Mouse (Mus musculus): Measurements from ENCODE around the gene Def6. TPM values are rescaled to one million over a fixed set of nuclear protein-coding genes. Genes with fewer than 3 reads are reported as not detected.
A peak's percentile ranks its signal among the peaks of the same experiment; 100 is the strongest.

Gene Def6
- 110 and 121 TPM in 2 replicates for total RNA-seq (2012; rRNA removed)
- polyA plus RNA-seq (2012; ENCODE audit: insufficient read depth in 1 of 2, insufficient read length in 2 of 2, low read depth in 1 of 2, low replicate concordance in 2 of 2, missing spikeins in 1 of 2), result 100 to 1,000 TPM in 1 of 2 experiments, not detected in 1; 154 TPM

DNA sequence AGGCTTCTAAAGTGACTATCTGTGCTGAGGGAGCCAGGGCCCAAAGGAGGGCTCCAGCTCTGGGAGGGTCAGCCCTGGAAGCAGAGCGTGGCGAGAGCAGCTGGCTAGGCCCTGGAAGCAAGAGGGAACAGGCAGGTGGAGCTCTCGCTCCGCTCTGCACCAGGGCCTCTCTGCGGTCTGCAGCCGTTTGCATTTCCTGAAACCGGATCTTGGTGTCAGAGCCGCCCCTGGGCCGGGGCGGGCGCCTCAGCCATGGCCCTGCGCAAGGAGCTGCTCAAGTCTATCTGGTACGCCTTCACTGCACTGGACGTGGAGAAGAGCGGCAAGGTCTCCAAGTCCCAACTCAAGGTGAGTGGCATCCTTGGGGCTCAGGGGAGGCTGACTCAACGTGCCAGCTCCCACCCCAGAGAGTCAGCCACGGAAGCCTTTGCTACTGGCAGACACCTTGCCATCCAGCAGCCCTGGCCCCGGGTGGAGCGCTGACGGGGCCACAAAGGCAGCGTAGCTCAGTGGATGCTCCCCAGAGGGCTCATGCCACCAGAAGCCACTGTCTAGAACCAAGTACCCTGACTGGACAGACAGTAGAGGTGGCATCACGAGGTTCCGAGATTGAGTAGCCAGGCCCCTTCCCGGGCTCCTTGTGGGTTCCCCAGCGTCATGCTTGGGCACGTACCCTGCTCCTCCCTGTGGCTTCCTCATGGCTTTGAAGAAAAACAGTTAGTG lies at the start of gene Def6:
TSS of gene Def6 (plus strand) at position 188 of the 723 bp plus-strand sequence.
- Histone ChIP-seq H3K27ac (ENCODE audit: control insufficient read depth, low read depth, low read length) (peak within 1 kb of the TSS; percentile 96), H3K36me3 (ENCODE audit: control insufficient read depth in 1 of 2, insufficient read depth in 2 of 2, low read length in 2 of 2) (peaks cover 0 to 21% of the 10 kb centered on the region in 2 experiments; a peak in 2 of 4 replicates), H3K4me3 (ENCODE audit: control insufficient read depth in 1 of 2, insufficient read depth in 1 of 2, low read depth in 2 of 2, low read length in 2 of 2) (peak within 1 kb of the TSS; percentile 78 to 79), H3K27me3 (ENCODE audit: control insufficient read depth in 1 of 2, insufficient read depth in 2 of 2, low read length in 2 of 2) (no peaks in the 10 kb centered on the region), H3K79me2 (ENCODE audit: control insufficient read depth, insufficient read depth, low read length, poor library complexity) (peaks cover 37% of the 10 kb centered on the region), H3K9ac (ENCODE audit: control insufficient read depth, low read depth, low read length, poor library complexity, severe bottlenecking) (peak within 1 kb of the TSS; percentile 85), H3K9me3 (replicated peaks; ENCODE audit: insufficient read depth, low read length) (no peaks in the 10 kb centered on the region), H3K4me1 (ENCODE audit: control insufficient read depth in 1 of 2, insufficient read depth in 2 of 2, low read length in 2 of 2) (peaks cover 9 to 31% of the 10 kb centered on the region in 2 experiments)
- TF ChIP-seq ZC3H11A (IDR thresholded peaks at IDR 0.05; ENCODE audit: low read depth, low read length), result peak; percentile 49
- TF ChIP-seq POLR2AphosphoS5 (IDR thresholded peaks at IDR 0.05; ENCODE audit: borderline replicate concordance, low read depth, low read length), result 0 out of 2 replicates have a peak, but pooled peaks have one; percentile 72
- peak; percentile 88 for TF ChIP-seq ELF1 (IDR thresholded peaks at IDR 0.05; ENCODE audit: low read depth, low read length)
- TF ChIP-seq NELFE (IDR thresholded peaks at IDR 0.05; ENCODE audit: low read depth, low read length), result peak; percentile 92
- TF ChIP-seq E2F4 (IDR thresholded peaks at IDR 0.05; ENCODE audit: borderline replicate concordance, low read depth, low read length), result no peak
- 0 out of 2 replicates have a peak, but pooled peaks have one; percentile 11 for TF ChIP-seq ZNF384 (IDR thresholded peaks at IDR 0.05; ENCODE audit: low read depth, low read length)
- peak; percentile 81 for TF ChIP-seq ZMIZ1 (IDR thresholded peaks at IDR 0.05; ENCODE audit: low read depth, low read length)
- TF ChIP-seq POLR2A (IDR thresholded peaks at IDR 0.05; ENCODE audit: control insufficient read depth in 1 of 2, insufficient read depth in 1 of 2, low read depth in 1 of 2, low read length in 2 of 2, poor library complexity in 1 of 2), result peak; percentile 92 to 95
- no peak for TF ChIP-seq MAFK (IDR thresholded peaks at IDR 0.05; ENCODE audit: borderline replicate concordance, low read depth, low read length)
- TF ChIP-seq CHD2 (IDR thresholded peaks at IDR 0.05; ENCODE audit: low read length), result no peak
- TF ChIP-seq MYB (IDR thresholded peaks at IDR 0.05; ENCODE audit: low read depth, low read length), result peak; percentile 80
- no peak for TF ChIP-seq USF1 (IDR thresholded peaks at IDR 0.05; ENCODE audit: low read depth, low read length)
- TF ChIP-seq EP300 (IDR thresholded peaks at IDR 0.05; ENCODE audit: low read depth in 1 of 2, low read length in 2 of 2), result peak; percentile 61 to 84; a peak in 3 of 4 replicates
- TF ChIP-seq UBTF (IDR thresholded peaks at IDR 0.05; ENCODE audit: borderline replicate concordance, insufficient read depth, low read depth, low read length), result 0 out of 2 replicates have a peak, but pooled peaks have one; percentile 63
- no peak for TF ChIP-seq JUND (IDR thresholded peaks at IDR 0.05; ENCODE audit: low read depth, low read length)
- peak; percentile 86 for TF ChIP-seq MXI1 (IDR thresholded peaks at IDR 0.05; ENCODE audit: low read depth, low read length)
- TF ChIP-seq ETS1 (IDR thresholded peaks at IDR 0.05; ENCODE audit: low read depth, low read length), result peak; percentile 78
- TF ChIP-seq BHLHE40 (IDR thresholded peaks at IDR 0.05; ENCODE audit: borderline replicate concordance, low read depth, low read length), result no peak
- peak; percentile 92; the same call in 1 of the 2 replicates for TF ChIP-seq POLR2AphosphoS2 (IDR thresholded peaks at IDR 0.05; ENCODE audit: low read length)
- TF ChIP-seq KAT2A (conservative IDR thresholded peaks at IDR 0.05; ENCODE audit: low read depth, low read length), result no peak; the same call in 1 of the 2 replicates
- TF ChIP-seq CTCF (IDR thresholded peaks at IDR 0.05 in 2 of 3, conservative IDR thresholded peaks at IDR 0.05 in 1 of 3; ENCODE audit: control insufficient read depth in 1 of 3, insufficient read depth in 1 of 3, low read depth in 2 of 3, low read length in 3 of 3, poor library complexity in 1 of 3, severe bottlenecking in 1 of 3), result peak in 2 of 3 experiments; percentile 59 to 60; a peak in 4 of 6 replicates
- 0 out of 2 replicates have a peak, but pooled peaks have one; percentile 35 for TF ChIP-seq MAX (IDR thresholded peaks at IDR 0.05; ENCODE audit: low read length)
- TF ChIP-seq RAD21 (IDR thresholded peaks at IDR 0.05; ENCODE audit: low read depth, low read length), result peak; percentile 63
- no peak for TF ChIP-seq HCFC1 (IDR thresholded peaks at IDR 0.05; ENCODE audit: low read depth, low read length)
- TF ChIP-seq TCF12 (IDR thresholded peaks at IDR 0.05; ENCODE audit: low read depth, low read length), result peak; percentile 86
- peak; percentile 89 for TF ChIP-seq CHD1 (IDR thresholded peaks at IDR 0.05; ENCODE audit: low read depth, low read length)
- peak; percentile 90 for TF ChIP-seq SIN3A (IDR thresholded peaks at IDR 0.05; ENCODE audit: low read length)
- TF ChIP-seq ZKSCAN1 (IDR thresholded peaks at IDR 0.05; ENCODE audit: low read depth, low read length), result no peak
- peak; percentile 89 for TF ChIP-seq MAZ (IDR thresholded peaks at IDR 0.05; ENCODE audit: low read depth, low read length)
- peak; percentile 68 for TF ChIP-seq NRF1 (IDR thresholded peaks at IDR 0.05; ENCODE audit: insufficient read depth, low read depth, low read length, poor library complexity, severe bottlenecking)
- TF ChIP-seq SMC3 (IDR thresholded peaks at IDR 0.05; ENCODE audit: low read depth, low read length), result peak; percentile 59
- TF ChIP-seq RCOR1 (IDR thresholded peaks at IDR 0.05; ENCODE audit: low read depth, low read length), result 0 out of 2 replicates have a peak, but pooled peaks have one; percentile 38
- TF ChIP-seq MYC (IDR thresholded peaks at IDR 0.05; ENCODE audit: low read depth, low read length), result peak; percentile 56; the same call in 1 of the 2 replicates
- peak; percentile 90 for TF ChIP-seq TBP (IDR thresholded peaks at IDR 0.05; ENCODE audit: low read depth, low read length)
- TF ChIP-seq TAL1 (IDR thresholded peaks at IDR 0.05; ENCODE audit: low read length), result no peak
- DNase-seq (ENCODE audit: low read depth, low spot score), result peak; percentile 93
